Mouse (Mus musculus): Measurements from ENCODE around the gene Trappc3l.

DNA sequence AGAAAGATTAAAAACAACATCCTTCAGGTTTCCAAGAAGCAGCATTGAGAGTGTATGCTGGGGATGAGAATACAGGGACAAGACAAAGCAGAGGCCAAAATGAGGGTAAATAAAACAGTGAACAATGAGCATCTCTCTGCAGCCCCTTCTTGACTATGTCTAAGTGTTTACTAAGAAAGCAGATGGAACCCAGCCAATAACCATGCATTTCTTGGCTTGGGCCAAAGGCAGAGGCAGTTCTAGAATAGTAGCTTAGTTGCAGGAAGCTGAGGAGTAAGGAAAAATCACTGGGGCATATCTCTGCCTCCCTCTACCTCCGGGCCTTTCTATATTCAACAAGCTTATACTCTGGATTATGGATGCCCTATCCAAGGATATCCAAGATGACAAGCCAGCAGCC, 53.1 kb downstream of the Trappc3l start:
- TF ChIP-seq CTCF (IDR thresholded peaks at IDR 0.05; ENCODE audit: low read depth), result no peak
- no peak for TF ChIP-seq EP300 (IDR thresholded peaks at IDR 0.05; ENCODE audit: low read depth)

All from heart, postnatal 0 days (tissue).